Mouse (Mus musculus) C2C12 (cell line): ENCODE measurements around the gene Sdhb. TPM values are rescaled to one million over a fixed set of nuclear protein-coding genes. Genes with fewer than 3 reads are reported as not detected.

ENCODE experiments used
- H3K27me3 ChIP-seq: one replicate; pipeline ENCODE4 v1.6.1; 2011; ENCODE audit not compliant: control insufficient read depth, insufficient read depth, insufficient read length
- H3K36me3 ChIP-seq: one replicate; pipeline ENCODE4 v1.6.1; 2011; ENCODE audit not compliant: control insufficient read depth, insufficient read depth
- H3K4me3 ChIP-seq: one replicate; pipeline ENCODE4 v1.5.1; 2011; ENCODE audit warnings: mild to moderate bottlenecking, control low read depth; ENCODE audit not compliant: poor library complexity, insufficient read depth, severe bottlenecking
- H3K79me2 ChIP-seq: one replicate; pipeline ENCODE4 v1.6.1; 2011; ENCODE audit not compliant: control insufficient read depth, insufficient read depth
- H3K79me3 ChIP-seq: one replicate; pipeline ENCODE4 v1.6.1; 2011; ENCODE audit warnings: low read depth, control low read depth
- H3ac ChIP-seq: one replicate; pipeline ENCODE3; 2011; ENCODE audit warnings: low read depth; ENCODE audit not compliant: control insufficient read depth, insufficient read length
- CEBPB ChIP-seq: IDR thresholded peaks from one replicate; pipeline ENCODE4 v1.6.1; 2011; ENCODE audit warnings: low read depth, mild to moderate bottlenecking, control low read depth, moderate library complexity
- CTCF ChIP-seq: IDR thresholded peaks from one replicate; pipeline ENCODE4 v1.5.1; 2011; ENCODE audit not compliant: control insufficient read depth, insufficient read depth, insufficient read length
- FOSL1 ChIP-seq: IDR thresholded peaks from one replicate; pipeline ENCODE4 v1.8.0; 2011; ENCODE audit warnings: mild to moderate bottlenecking, low read length; ENCODE audit not compliant: poor library complexity, insufficient read depth, severe bottlenecking
- MAX ChIP-seq: IDR thresholded peaks from one replicate; pipeline ENCODE4 v1.6.1; 2011; ENCODE audit warnings: mild to moderate bottlenecking, control low read depth
- MYOD1 ChIP-seq: IDR thresholded peaks from one replicate; pipeline ENCODE4 v1.6.1; 2011; ENCODE audit warnings: low read depth; ENCODE audit not compliant: control insufficient read depth, insufficient read length
- MYOG ChIP-seq: IDR thresholded peaks from one replicate; pipeline ENCODE4 v1.6.1; 2011; ENCODE audit not compliant: control insufficient read depth, insufficient read length; ENCODE audit errors: extremely low read depth
- USF1 ChIP-seq: IDR thresholded peaks from one replicate; pipeline ENCODE4 v1.6.1; 2011; ENCODE audit warnings: low read depth, mild to moderate bottlenecking, control low read depth, moderate library complexity
- long read RNA-seq, 2 experiments: library from polyadenylated mRNA; unstranded; transcript quantifications; one replicate each; pipeline ENCODE4 v2.0.0; 2019 to 2020
- polyA plus RNA-seq: library from polyadenylated mRNA; unstranded; fragments of >200 nt; fragmentation: generic; extraction: Trizol; gene quantifications from one replicate; pipeline ENCODE4 v1.2.1, GENCODE M21; 2012; ENCODE audit warnings: missing spikeins

The Sdhb gene
- polyA plus RNA-seq = 370 TPM
- long read RNA-seq, experiment 1, transcript Sdhb-201 (8 exons, 1,142 nt) = major isoform, 245 of 264 reads
- long read RNA-seq, experiment 1, partial matches to known transcripts = 6 of 264 reads
- long read RNA-seq, experiment 1, other reads (novel, unspliced or antisense) = 13 of 264 reads
- long read RNA-seq, experiment 2, transcript Sdhb-201 (8 exons, 1,142 nt) = major isoform, 79 of 100 reads
- long read RNA-seq, experiment 2, transcript Sdhb-202 (5 exons, 1,065 nt) = minor isoform, 10 of 100 reads
- long read RNA-seq, experiment 2, partial matches to known transcripts = 1 of 100 reads
- long read RNA-seq, experiment 2, other reads (novel, unspliced or antisense) = 10 of 100 reads

DNA sequence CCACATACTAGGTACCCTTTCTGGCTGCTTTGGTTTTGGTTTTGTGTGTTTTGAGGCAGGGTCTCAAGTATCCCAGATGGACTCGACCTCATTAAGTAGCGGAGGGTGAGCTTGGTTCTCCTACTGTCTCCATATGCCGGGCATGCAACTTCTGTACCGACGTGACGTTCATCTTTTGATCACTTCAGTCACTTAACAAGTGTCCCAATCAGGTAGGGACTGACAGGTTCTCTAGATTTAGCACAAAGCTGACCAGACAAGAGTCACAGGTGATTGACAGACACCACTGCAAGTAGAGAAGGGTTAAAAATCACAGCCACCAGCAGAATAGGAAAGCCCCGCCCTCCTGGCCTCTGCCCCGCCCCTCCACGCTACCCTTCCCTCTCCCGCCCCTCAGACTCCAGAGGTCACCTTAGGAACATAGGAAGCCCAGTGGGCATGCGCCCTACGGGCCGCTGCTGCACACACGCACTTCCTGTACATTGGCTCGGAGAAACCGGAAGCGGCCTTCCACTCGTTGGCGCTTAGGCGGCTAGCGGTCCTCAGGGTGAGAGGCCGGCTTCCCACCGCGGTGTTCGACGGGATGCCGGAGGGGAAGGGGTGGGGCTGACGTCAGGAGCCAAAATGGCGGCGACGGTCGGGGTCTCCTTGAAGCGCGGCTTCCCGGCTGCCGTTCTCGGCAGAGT is at the start of gene Sdhb:
Sdhb (plus strand) TSS at position 423 of the 686 bp plus-strand sequence.
- Histone ChIP-seq H3K27me3 (no peaks in the 10 kb centered on the region), H3K79me3 (peaks cover 38% of the 10 kb centered on the region), H3ac (peak within 1 kb of the TSS; percentile 71), H3K4me3 (peak within 1 kb of the TSS; percentile 95), H3K79me2 (peaks cover 47% of the 10 kb centered on the region), H3K36me3 (peaks cover 7% of the 10 kb centered on the region)
- no peak for TF ChIP-seq USF1
- TF ChIP-seq MYOG = no peak
- TF ChIP-seq CTCF = no peak
- no peak for TF ChIP-seq FOSL1
- no peak for TF ChIP-seq MYOD1
- no peak for TF ChIP-seq CEBPB
- TF ChIP-seq MAX = no peak

GRCm38 (mm10) chr4:140911416-140911815 is 49.6 kb upstream of the Sdhb start:
- no peaks in the 10 kb centered on the region for H3K79me3 ChIP-seq
- TF ChIP-seq MYOG (no peak), MYOD1 (no peak), MAX (no peak), CEBPB (no peak), FOSL1 (no peak), CTCF (no peak), USF1 (no peak)
- no peak overlapping the region for H3K4me3 ChIP-seq
- H3K36me3 ChIP-seq = no peaks in the 10 kb centered on the region
- H3ac ChIP-seq = no peak overlapping the region
- H3K79me2 ChIP-seq = no peaks in the 10 kb centered on the region
- H3K27me3 ChIP-seq = no peaks in the 10 kb centered on the region

DNA sequence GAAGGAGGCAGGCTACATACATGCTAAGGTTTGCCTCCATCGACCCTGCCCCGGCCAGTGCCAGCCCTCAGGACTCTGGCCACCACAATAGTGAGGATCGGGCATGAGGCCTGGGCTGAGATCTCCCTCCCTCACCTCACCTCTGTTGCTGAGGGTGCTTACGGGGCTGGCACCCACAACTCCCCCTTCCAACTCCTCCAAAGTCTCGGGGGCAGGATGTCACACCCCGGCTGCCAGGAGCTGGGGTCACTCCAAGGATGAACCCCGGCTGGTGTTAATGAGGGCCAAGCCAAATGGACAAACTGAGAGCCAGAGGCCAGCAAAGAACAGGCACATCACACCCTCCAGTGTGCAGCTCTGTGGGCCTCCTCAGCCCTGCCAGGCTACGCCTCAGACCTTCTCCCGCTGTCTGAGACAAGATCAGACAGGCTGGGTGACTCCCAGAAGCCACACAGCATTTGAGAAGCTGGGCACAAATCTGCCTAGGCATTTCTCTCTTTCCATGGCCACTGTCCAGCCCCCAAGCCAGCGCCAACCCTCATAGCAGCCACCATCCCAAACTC is 48.7 kb upstream of the Sdhb start:
- Histone ChIP-seq H3K4me3 (no peak overlapping the region), H3K79me3 (no peaks in the 10 kb centered on the region), H3ac (no peak overlapping the region), H3K79me2 (no peaks in the 10 kb centered on the region), H3K27me3 (no peaks in the 10 kb centered on the region), H3K36me3 (no peaks in the 10 kb centered on the region)
- no peak for TF ChIP-seq MYOD1
- TF ChIP-seq CTCF = no peak
- TF ChIP-seq USF1 = no peak
- TF ChIP-seq MYOG = no peak
- no peak for TF ChIP-seq FOSL1
- no peak for TF ChIP-seq MAX
- no peak for TF ChIP-seq CEBPB

DNA sequence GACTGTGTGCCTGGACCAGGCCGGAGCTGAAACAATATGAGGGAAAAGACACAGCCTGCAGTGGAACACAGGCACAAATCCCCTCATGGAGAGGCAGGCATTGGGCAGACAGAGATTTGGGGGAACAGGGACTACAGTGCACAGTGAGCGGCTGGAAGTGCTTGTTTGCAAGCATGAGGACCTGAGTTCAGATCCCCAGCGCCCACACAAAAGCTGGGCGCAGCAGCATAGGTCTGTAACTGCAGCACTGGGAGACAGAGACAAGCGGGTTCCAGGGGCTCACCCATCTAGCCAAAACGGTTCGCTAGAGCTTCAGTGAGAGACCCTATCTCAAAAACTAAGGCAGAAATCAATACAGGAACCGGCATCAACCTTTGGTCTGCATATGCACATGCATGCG is 47.4 kb upstream of the Sdhb start:
- Histone ChIP-seq H3K79me2 (no peaks in the 10 kb centered on the region), H3K27me3 (no peaks in the 10 kb centered on the region), H3K4me3 (no peak overlapping the region), H3K79me3 (no peaks in the 10 kb centered on the region), H3K36me3 (no peaks in the 10 kb centered on the region), H3ac (no peak overlapping the region)
- TF ChIP-seq USF1 (no peak), MYOD1 (no peak), MAX (no peak), MYOG (no peak), CTCF (no peak), CEBPB (no peak), FOSL1 (no peak)

- peaks cover 3% of the 10 kb centered on the region for H3K27me3 ChIP-seq
- H3K36me3 ChIP-seq = no peaks in the 10 kb centered on the region
- no peak overlapping the region for H3K4me3 ChIP-seq
- no peak for TF ChIP-seq FOSL1
- TF ChIP-seq CTCF = no peak
- no peak for TF ChIP-seq MYOD1
- no peak for TF ChIP-seq MAX
- no peak for TF ChIP-seq CEBPB
- no peak for TF ChIP-seq USF1
- TF ChIP-seq MYOG = no peak
- no peaks in the 10 kb centered on the region for H3K79me3 ChIP-seq
- no peaks in the 10 kb centered on the region for H3K79me2 ChIP-seq
- no peak overlapping the region for H3ac ChIP-seq
Observed at GRCm38 (mm10) chr4:140914731-140915131, 46.3 kb upstream of the Sdhb start.
